Mouse (Mus musculus) kidney, adult 8-10 months (tissue): ENCODE results near the gene Serpinb6b.

Experiments
- DNase-seq, 2 experiments: peaks; one replicate each; pipeline ENCODE4 v3.0.0; 2022

Serpinb6b gene

GRCm38 (mm10) chr13:32974889-32975460 lies 10.0 kb downstream of the Serpinb6b start:
- no peak for DNase-seq

GRCm38 (mm10) chr13:32975710-32976109 lies 10.7 kb downstream of the Serpinb6b start:
- DNase-seq, result no peak

GRCm38 (mm10) chr13:32982556-32983042 lies 17.6 kb downstream of the Serpinb6b start:
- no peak for DNase-seq

- no peak for DNase-seq
Measured at GRCm38 (mm10) chr13:32986256-32986655, 21.2 kb downstream of the Serpinb6b start.

DNA sequence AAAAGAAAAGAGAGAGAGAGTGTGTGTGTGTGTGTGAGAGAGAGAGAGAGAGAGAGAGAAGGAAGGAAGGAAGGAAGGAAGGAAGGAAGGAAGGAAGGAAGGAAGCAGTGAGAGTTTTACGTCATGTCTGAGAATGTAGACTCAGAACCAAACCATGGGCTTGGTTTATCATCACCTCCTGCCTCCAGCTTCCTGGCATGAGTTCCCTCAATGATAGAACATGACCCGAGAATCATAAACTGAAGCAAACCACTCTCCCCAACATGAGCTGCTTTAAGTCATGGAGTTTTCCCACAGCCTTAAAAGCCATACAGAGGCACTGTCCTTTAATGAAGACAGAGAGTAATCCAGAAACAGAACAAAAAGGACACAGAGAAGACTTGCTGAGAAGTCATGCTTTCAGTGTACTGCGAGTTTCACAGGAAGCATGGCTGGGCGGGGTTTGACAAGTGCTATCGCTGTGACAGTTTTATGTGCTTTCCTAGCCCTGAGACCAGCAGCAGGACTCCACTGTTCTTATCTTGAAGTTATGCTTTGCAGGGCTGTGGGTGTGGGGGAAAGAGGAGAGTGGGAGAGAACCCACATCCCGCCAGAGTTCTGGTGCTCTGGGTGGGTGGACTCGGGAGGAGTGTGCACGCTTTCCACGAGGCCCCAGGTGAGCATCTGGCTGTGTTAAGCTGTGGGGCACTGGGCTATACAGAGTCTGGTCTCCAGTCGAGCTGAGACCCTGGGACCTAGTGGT lies 28.3 kb downstream of the Serpinb6b start:
- no peak for DNase-seq

- DNase-seq, result no peak
Measured at GRCm38 (mm10) chr13:32993894-32994242, 28.9 kb downstream of the Serpinb6b start.

DNA sequence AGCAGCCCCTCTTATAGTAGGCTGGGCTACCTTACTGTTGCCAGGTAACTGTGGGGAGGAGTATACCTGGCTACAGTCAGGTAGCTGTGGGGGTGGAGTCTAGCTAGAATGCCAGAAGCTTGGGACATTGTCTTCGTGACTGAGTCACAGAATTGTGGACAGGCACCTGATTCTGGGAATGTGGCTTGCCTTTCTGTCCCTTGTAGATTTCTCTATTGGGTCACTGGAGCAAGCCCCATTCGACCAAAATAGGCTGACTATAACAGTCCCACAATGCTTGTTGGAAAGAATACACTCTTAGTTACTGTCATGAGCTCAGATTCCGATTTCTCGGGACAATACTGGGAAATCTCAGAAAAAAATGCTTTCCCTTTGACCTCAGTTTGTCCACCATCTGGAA lies 30.0 kb downstream of the Serpinb6b start:
- peak in 1 of 2 experiments; percentile 20 for DNase-seq

DNA sequence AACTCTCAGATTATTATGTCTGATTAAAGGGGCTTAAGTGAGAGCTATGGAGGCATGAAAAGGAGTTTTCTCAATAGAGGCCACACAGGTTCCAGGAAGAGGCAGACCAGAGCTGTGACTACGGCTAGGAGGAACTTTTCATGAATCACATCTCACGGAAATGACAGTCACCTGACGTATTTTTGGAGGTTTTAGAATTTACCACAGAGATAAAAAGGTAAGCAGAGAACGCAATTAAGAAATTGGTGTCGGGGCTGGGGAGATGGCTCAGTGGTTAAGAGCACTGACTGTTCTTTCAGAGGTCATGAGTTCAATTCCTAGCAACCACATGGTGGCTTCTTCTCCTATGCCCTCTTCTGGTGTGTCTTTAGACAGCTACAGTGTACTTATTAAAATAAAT lies 36.3 kb downstream of the Serpinb6b start:
- no peak for DNase-seq

- DNase-seq, result no peak
Measured at GRCm38 (mm10) chr13:33002950-33003349, 37.9 kb downstream of the Serpinb6b start, which contains the start of gene Serpinb9. Serpinb9 (plus strand) TSS chr13:33003250.

- DNase-seq, result no peak
Measured at GRCm38 (mm10) chr13:33003523-33004413, 38.8 kb downstream of the Serpinb6b start.

DNA sequence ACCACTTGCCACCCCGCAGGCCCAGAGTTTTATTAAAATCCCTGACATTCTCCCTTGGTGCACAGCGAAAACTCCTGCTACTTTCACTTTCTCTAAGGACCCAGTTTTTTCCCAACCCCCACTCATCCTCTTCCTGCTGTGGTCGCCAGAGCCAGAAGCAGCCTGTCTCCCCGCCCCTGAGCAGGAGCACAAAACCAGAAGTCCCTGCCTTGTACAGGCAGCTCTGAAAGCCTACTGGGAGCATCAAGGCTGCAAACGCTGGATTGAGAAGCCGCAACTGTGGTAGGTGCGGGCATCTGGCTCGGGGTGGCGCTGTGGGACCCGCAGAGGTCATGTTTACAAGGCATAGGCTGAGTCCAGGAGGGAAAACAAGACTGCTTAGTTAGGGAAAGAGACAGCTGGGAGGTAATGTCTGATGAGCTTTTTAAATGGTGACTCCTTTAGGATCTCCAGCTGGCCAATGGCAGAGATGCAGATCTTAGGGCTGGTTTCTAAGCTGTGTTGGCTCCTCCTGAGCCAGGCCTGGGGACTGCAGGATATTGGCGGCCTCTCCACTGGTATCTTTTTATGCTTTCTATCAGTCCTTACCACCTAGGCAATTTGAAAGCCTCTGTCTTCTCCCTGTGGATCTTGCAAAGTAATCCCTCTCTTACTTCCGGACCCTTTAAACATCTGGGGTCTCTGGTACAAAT lies 39.6 kb downstream of the Serpinb6b start:
- peak; percentile 87 to 89 for DNase-seq

DNA sequence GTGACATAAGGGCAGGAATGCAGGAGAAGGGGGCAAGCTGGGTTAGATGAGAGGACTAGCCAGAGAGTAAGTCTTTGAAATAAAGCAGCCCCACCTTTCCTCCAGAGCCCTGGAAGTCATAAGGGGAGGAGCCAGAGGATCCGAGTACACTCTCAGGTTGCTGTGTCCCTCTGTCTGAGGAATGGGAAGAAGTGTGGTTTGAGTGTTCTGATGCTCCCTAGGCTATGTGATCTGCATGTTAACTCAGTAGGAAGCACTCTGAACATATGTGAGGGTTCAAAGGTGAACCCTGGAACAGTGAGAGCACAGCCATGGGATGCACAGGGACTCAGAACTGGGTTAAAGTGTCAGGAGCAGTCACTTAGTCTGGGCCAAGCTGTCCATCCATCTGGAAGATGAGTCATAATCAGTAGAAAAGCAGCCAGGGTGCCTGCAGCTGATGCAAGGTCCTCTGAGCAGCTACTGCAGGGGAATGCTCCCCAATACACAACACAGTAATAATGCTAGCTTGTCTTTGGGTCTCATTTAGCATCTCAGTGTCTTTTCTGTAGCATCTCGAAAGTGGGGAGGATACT lies 40.6 kb downstream of the Serpinb6b start:
- no peak for DNase-seq

DNA sequence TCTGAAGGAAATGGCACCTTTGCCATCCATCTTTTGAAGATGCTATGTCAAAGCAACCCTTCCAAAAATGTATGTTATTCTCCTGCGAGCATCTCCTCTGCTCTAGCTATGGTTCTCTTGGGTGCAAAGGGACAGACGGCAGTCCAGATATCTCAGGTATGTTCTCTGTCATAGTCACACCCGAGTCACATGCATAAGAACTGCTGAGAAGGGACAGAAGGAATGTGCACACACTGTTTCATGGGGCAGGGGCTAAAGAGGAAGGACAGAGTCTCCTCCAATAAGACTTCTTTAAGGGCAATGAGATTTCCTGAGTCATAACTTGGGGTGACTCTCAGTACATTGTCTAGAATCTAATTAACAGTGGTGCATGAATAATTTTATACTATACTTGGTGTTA lies 41.5 kb downstream of the Serpinb6b start:
- DNase-seq, result no peak

GRCm38 (mm10) chr13:33012395-33012794 lies 47.4 kb downstream of the Serpinb6b start:
- DNase-seq, result no peak

- DNase-seq, result no peak
Measured at GRCm38 (mm10) chr13:33013271-33013670, 48.3 kb downstream of the Serpinb6b start.

- no peak for DNase-seq
Measured at GRCm38 (mm10) chr13:33022371-33022770, 57.4 kb downstream of the Serpinb6b start.

DNA sequence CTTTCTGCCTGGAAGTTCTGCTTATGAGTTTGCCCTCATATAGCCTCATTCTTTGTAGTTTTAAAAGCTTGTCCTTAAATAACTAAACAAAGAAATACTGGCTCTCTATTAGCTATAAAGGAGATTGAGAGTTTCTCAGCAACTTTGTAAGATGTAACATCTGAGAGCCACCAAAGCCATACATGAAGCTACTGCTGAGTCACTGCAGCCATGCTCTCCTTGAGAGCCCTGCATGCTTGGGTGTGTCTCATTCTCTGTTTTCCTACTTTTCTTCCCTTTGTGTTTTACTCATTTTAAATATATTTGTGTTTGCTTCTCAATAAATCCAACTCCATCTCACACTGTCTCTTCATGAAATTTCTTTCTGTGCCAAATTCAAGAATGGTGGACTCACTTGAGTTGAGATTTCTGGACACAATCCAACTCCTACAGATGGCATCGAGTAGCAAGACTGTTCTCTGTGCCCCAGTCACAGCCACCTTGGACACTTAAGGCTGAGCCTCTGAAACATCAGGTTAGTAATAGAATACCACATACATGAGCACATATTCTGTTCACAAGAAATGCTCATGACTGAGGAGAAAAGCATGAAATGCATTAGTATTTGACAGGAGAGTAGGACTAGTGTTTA lies 61.5 kb downstream of the Serpinb6b start:
- DNase-seq, result no peak

DNA sequence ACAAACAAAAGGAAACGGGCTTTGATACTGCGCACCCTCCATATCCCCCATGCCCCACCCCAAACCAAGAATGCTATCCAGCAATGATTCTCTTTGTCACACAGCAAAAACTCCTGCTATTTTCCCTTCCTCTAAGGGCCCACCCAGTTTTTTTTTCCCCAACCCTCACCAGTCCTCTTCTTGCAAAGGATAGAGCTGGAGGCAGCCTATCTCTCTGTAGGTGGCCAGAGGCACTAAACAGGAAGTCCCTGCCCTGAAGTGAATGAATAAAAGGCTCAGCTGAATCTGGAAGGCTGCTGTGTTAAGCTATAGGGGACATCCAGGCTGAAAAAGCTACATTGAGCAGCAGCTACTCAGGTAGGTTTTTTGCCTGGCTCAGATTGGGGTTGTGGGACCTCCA lies 62.2 kb downstream of the Serpinb6b start, which contains the start of gene Serpinb9b:
Gene Serpinb9b, plus strand, starts transcription at position 173 of the 400 bp plus-strand sequence.
- no peak for DNase-seq

DNA sequence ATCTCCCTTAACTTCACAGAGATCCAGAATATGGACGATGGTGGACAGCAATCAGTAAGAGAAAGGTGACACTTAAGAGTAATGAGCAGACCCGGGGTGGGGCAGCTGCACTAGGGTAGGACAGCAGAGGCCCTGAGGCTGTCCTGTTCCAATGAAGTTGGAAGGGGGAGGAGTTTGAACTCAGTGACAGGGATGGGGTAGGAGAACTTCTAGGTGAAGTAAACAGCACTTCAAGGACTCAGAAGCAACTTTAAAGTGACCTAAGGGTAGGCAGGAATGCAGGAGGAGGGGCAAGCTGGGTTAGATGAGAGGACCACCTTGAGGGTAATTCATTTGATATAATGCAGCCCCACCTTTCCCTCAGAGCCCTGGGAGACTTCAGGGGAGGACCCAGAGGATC lies 63.1 kb downstream of the Serpinb6b start:
- no peak for DNase-seq

DNA sequence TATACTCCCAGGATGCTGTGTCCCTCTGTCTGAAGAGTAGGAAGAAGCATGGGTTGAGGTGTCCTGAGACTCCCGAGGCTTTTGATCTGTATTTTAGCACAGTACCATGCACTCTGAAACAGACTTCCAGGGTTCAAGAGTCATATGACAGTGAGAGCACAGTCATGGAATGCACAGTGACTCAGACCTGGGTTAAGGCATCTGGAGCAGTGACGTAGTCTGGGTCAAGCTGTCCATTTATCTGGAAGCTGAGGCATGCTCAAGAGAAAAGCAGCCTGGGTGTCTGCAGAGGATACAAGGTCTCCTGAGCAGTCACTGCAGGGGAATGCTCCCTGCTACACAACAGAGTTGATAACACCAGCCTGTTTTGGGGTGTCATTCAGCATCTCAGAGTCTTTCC lies 63.5 kb downstream of the Serpinb6b start:
- DNase-seq, result no peak
